43 mouse cellular contexts compared by ENCODE assay signal in the genomic region with DNA sequence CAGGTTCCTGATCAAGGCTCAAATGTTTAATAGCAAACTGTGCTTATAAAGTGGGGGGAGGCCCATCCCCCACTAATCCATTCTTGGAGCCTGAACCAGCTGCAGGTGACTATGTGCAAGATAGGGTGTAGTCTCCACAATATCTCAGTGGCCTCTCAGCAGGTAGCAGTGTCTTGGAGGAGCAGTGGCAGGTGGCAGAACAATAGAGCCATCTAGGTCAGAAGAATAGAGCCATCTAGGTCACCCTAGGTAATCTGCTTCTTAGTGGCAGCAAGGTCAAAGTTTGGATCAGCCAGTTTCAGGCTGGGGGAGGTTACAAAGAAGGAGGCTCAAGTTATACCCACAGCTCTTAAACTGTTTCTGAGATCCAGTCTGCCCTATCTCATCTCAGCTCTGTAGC. TPM values are rescaled to one million over a fixed set of nuclear protein-coding genes. Genes with fewer than 3 reads are reported as not detected.
"Had no signal": no experiment of that assay in that cellular context is flagged by ENCODE, and none has a peak within 500 bp of the region (broad histone marks: within the 10 kb centered on the region; RNA-seq: fewer than 3 reads in every experiment).

No protein-coding gene starts in this region.

- H3K4me3 ChIP-seq: heart, adult 2 months; heart, embryonic 13.5 days; heart, embryonic 15.5 days; hindbrain, embryonic 13.5 days; hindbrain, embryonic 15.5 days; kidney, embryonic 15.5 days; limb, embryonic 13.5 days; limb, embryonic 15.5 days; liver, embryonic 12.5 days had no signal

- H3K36me3 ChIP-seq: heart, embryonic 13.5 days; heart, embryonic 15.5 days; hindbrain, embryonic 13.5 days; hindbrain, embryonic 15.5 days; kidney, embryonic 15.5 days; limb, embryonic 13.5 days; limb, embryonic 15.5 days; liver, embryonic 12.5 days had no signal

- H3K4me2 ChIP-seq: heart, embryonic 11.5 days; heart, embryonic 13.5 days; heart, embryonic 15.5 days; hindbrain, embryonic 13.5 days; hindbrain, embryonic 15.5 days; kidney, embryonic 15.5 days; limb, embryonic 13.5 days; limb, embryonic 15.5 days; liver, embryonic 12.5 days had no signal

- DNase-seq: gastrocnemius, postnatal 14 days; gastrocnemius, postnatal 36 days; heart, adult 11 months; heart, adult 2 months; heart, postnatal 14 days; heart, postnatal 36 days; kidney, adult 2 months; kidney, adult 9 months; kidney, postnatal 14 days; kidney, postnatal 36 days; layer of hippocampus, adult 9-11 months; layer of hippocampus, postnatal 36 days; left cerebral cortex, postnatal 4 days had no signal

- H3K9me3 ChIP-seq: heart, embryonic 13.5 days; heart, embryonic 15.5 days; hindbrain, embryonic 13.5 days; hindbrain, embryonic 15.5 days; kidney, embryonic 15.5 days; limb, embryonic 13.5 days; limb, embryonic 15.5 days; liver, embryonic 12.5 days had no signal

- H3K9ac ChIP-seq: heart, embryonic 13.5 days; heart, embryonic 15.5 days; hindbrain, embryonic 13.5 days; hindbrain, embryonic 15.5 days; kidney, embryonic 15.5 days; limb, embryonic 13.5 days; limb, embryonic 15.5 days; liver, embryonic 12.5 days; liver, embryonic 14.5 days had no signal

- H3K27ac ChIP-seq: heart, adult 2 months; heart, embryonic 13.5 days; heart, embryonic 15.5 days; hindbrain, embryonic 13.5 days; hindbrain, embryonic 15.5 days; hindbrain, postnatal 0 days; kidney, embryonic 15.5 days; kidney, postnatal 0 days; limb, embryonic 13.5 days; limb, embryonic 15.5 days; liver, embryonic 12.5 days; liver, embryonic 14.5 days had no signal

- H3K4me1 ChIP-seq: heart, embryonic 13.5 days; heart, embryonic 15.5 days; hindbrain, embryonic 13.5 days; hindbrain, embryonic 15.5 days; kidney, embryonic 15.5 days; limb, embryonic 13.5 days; limb, embryonic 15.5 days; liver, embryonic 12.5 days had no signal

- ATAC-seq: hindbrain, postnatal 0 days; intestine, postnatal 0 days; liver, embryonic 12.5 days had no signal

- H3K27me3 ChIP-seq: heart, embryonic 13.5 days; heart, embryonic 15.5 days; hindbrain, embryonic 13.5 days; hindbrain, embryonic 15.5 days; kidney, embryonic 15.5 days; limb, embryonic 13.5 days; limb, embryonic 15.5 days; liver, embryonic 12.5 days had no signal

RNA-seq across cellular contexts. Expression of gene Vmn1r214, which starts 5.4 kb away (rescaled TPM):
- total RNA-seq: gastrocnemius, adult 18-20 months; gastrocnemius, adult 8-10 months; gastrocnemius, postnatal 14 days; gastrocnemius, postnatal 36 days; heart, adult 2 months; heart, postnatal 14 days; heart, postnatal 36 days; hematopoietic stem cell, adult 5-6 weeks; hindbrain, postnatal 0 days; layer of hippocampus, adult 18-20 months; layer of hippocampus, adult 8-10 months; layer of hippocampus, postnatal 14 days; layer of hippocampus, postnatal 36 days; left cerebral cortex, adult 18-20 months; left cerebral cortex, adult 8-10 months; left cerebral cortex, postnatal 10 days; left cerebral cortex, postnatal 25 days; left cerebral cortex, postnatal 4 days; liver, adult 2 months had no signal
- polyA plus RNA-seq: gonadal fat pad, adult 2 months; heart, adult 2 months; heart, embryonic 11.5 days; heart, embryonic 13.5 days; heart, embryonic 15.5 days; heart, postnatal 0 days; hindbrain, embryonic 11.5 days; hindbrain, embryonic 13.5 days; hindbrain, embryonic 15.5 days; hindbrain, postnatal 0 days; intestine, embryonic 14.5 days; intestine, postnatal 0 days; kidney, adult 2 months; kidney, embryonic 15.5 days; kidney, postnatal 0 days; large intestine, adult 2 months; limb, embryonic 11.5 days; limb, embryonic 13.5 days; limb, embryonic 15.5 days; liver, adult 2 months; liver, embryonic 12.5 days; liver, embryonic 14.5 days had no signal

RNA-seq across cellular contexts. Expression of gene Vmn1r213, which starts 17.4 kb away (rescaled TPM):
- total RNA-seq: gastrocnemius, adult 18-20 months; gastrocnemius, adult 8-10 months; gastrocnemius, postnatal 14 days; gastrocnemius, postnatal 36 days; heart, adult 2 months; heart, postnatal 14 days; heart, postnatal 36 days; hematopoietic stem cell, adult 5-6 weeks; hindbrain, postnatal 0 days; layer of hippocampus, adult 18-20 months; layer of hippocampus, adult 8-10 months; layer of hippocampus, postnatal 14 days; layer of hippocampus, postnatal 36 days; left cerebral cortex, adult 18-20 months; left cerebral cortex, adult 8-10 months; left cerebral cortex, postnatal 10 days; left cerebral cortex, postnatal 25 days; left cerebral cortex, postnatal 4 days; liver, adult 2 months had no signal
- polyA plus RNA-seq: gonadal fat pad, adult 2 months; heart, adult 2 months; heart, embryonic 11.5 days; heart, embryonic 13.5 days; heart, embryonic 15.5 days; heart, postnatal 0 days; hindbrain, embryonic 11.5 days; hindbrain, embryonic 13.5 days; hindbrain, embryonic 15.5 days; intestine, embryonic 14.5 days; intestine, postnatal 0 days; kidney, adult 2 months; kidney, embryonic 15.5 days; kidney, postnatal 0 days; large intestine, adult 2 months; limb, embryonic 11.5 days; limb, embryonic 13.5 days; limb, embryonic 15.5 days; liver, adult 2 months; liver, embryonic 12.5 days; liver, embryonic 14.5 days had no signal

RNA-seq across cellular contexts. Expression of gene Vmn1r215, which starts 43.0 kb away (rescaled TPM):
- total RNA-seq: gastrocnemius, adult 18-20 months; gastrocnemius, adult 8-10 months; gastrocnemius, postnatal 14 days; gastrocnemius, postnatal 36 days; heart, adult 2 months; heart, postnatal 14 days; heart, postnatal 36 days; hematopoietic stem cell, adult 5-6 weeks; hindbrain, postnatal 0 days; layer of hippocampus, adult 18-20 months; layer of hippocampus, adult 8-10 months; layer of hippocampus, postnatal 14 days; layer of hippocampus, postnatal 36 days; left cerebral cortex, adult 18-20 months; left cerebral cortex, adult 8-10 months; left cerebral cortex, postnatal 10 days; left cerebral cortex, postnatal 25 days; left cerebral cortex, postnatal 4 days; liver, adult 2 months had no signal
- polyA plus RNA-seq: gonadal fat pad, adult 2 months; heart, adult 2 months; heart, embryonic 11.5 days; heart, embryonic 13.5 days; heart, embryonic 15.5 days; heart, postnatal 0 days; hindbrain, embryonic 11.5 days; hindbrain, embryonic 13.5 days; hindbrain, embryonic 15.5 days; hindbrain, postnatal 0 days; intestine, embryonic 14.5 days; intestine, postnatal 0 days; kidney, adult 2 months; kidney, embryonic 15.5 days; kidney, postnatal 0 days; large intestine, adult 2 months; limb, embryonic 11.5 days; limb, embryonic 13.5 days; limb, embryonic 15.5 days; liver, adult 2 months; liver, embryonic 12.5 days; liver, embryonic 14.5 days had no signal
